Mouse (Mus musculus): Measurements from ENCODE around the gene Vmo1. TPM values are rescaled to one million over a fixed set of nuclear protein-coding genes. Genes with fewer than 3 reads are reported as not detected.

The Vmo1 gene
- polyA plus RNA-seq, 1 experiment from 2014 or later: not detected

Other genes starting within 250 kb of the Vmo1 start
- gene Alox12e, start 192.0 kb downstream of the Vmo1 start, polyA plus RNA-seq (2016; fragmentation: Nextera tagmentation; extraction: Ambion mirVana): not detected in 2 replicates
- 0.11 and 0.29 TPM in 2 replicates for gene Alox15, start 162.6 kb downstream of the Vmo1 start, polyA plus RNA-seq (2016; fragmentation: Nextera tagmentation; extraction: Ambion mirVana)
- 60.7 and 62.0 TPM in 2 replicates for gene Pelp1, start 104.6 kb downstream of the Vmo1 start, polyA plus RNA-seq (2016; fragmentation: Nextera tagmentation; extraction: Ambion mirVana)
- gene Arrb2, start 82.0 kb downstream of the Vmo1 start, polyA plus RNA-seq (2016; fragmentation: Nextera tagmentation; extraction: Ambion mirVana): 28.4 and 29.4 TPM in 2 replicates
- 44.1 TPM in 2 replicates for gene Med11, start 62.7 kb downstream of the Vmo1 start, polyA plus RNA-seq (2016; fragmentation: Nextera tagmentation; extraction: Ambion mirVana)
- 0.16 and 0.45 TPM in 2 replicates for gene Zmynd15, start 55.2 kb downstream of the Vmo1 start, polyA plus RNA-seq (2016; fragmentation: Nextera tagmentation; extraction: Ambion mirVana)
- gene Cxcl16, start 54.6 kb downstream of the Vmo1 start, polyA plus RNA-seq (2016; fragmentation: Nextera tagmentation; extraction: Ambion mirVana): 0.39 and 0.65 TPM in 2 replicates
- gene Tm4sf5, start 9.4 kb downstream of the Vmo1 start, polyA plus RNA-seq (2016; fragmentation: Nextera tagmentation; extraction: Ambion mirVana): 0.35 and 0.77 TPM in 2 replicates
- gene Gltpd2, start 4.6 kb upstream of the Vmo1 start, polyA plus RNA-seq (2016; fragmentation: Nextera tagmentation; extraction: Ambion mirVana): 0.43 and 0.44 TPM in 2 replicates
- 1,123 and 1,132 TPM in 2 replicates for gene Psmb6, start 10.8 kb upstream of the Vmo1 start, polyA plus RNA-seq (2016; fragmentation: Nextera tagmentation; extraction: Ambion mirVana)
- not detected in 2 replicates for gene Gm40193, start 18.3 kb upstream of the Vmo1 start, polyA plus RNA-seq (2016; fragmentation: Nextera tagmentation; extraction: Ambion mirVana)
- gene Pld2, start 25.4 kb upstream of the Vmo1 start, polyA plus RNA-seq (2016; fragmentation: Nextera tagmentation; extraction: Ambion mirVana): 3.2 and 3.7 TPM in 2 replicates
- gene Mink1, start 48.3 kb upstream of the Vmo1 start, polyA plus RNA-seq (2016; fragmentation: Nextera tagmentation; extraction: Ambion mirVana): 14.6 and 15.2 TPM in 2 replicates
- not detected in 2 replicates for gene 4930544D05Rik, start 101.2 kb upstream of the Vmo1 start, polyA plus RNA-seq (2016; fragmentation: Nextera tagmentation; extraction: Ambion mirVana)
- not detected in 2 replicates for gene Chrne, start 104.6 kb upstream of the Vmo1 start, polyA plus RNA-seq (2016; fragmentation: Nextera tagmentation; extraction: Ambion mirVana)
- gene Gp1ba, start 124.5 kb upstream of the Vmo1 start, polyA plus RNA-seq (2016; fragmentation: Nextera tagmentation; extraction: Ambion mirVana): 0.26 and 0.76 TPM in 2 replicates
- gene Rnf167, start 132.6 kb upstream of the Vmo1 start, polyA plus RNA-seq (2016; fragmentation: Nextera tagmentation; extraction: Ambion mirVana): 89.7 and 91.9 TPM in 2 replicates
- 135 and 137 TPM in 2 replicates for gene Slc25a11, start 132.9 kb upstream of the Vmo1 start, polyA plus RNA-seq (2016; fragmentation: Nextera tagmentation; extraction: Ambion mirVana)
- 2,153 and 2,165 TPM in 2 replicates for gene Pfn1, start 140.0 kb upstream of the Vmo1 start, polyA plus RNA-seq (2016; fragmentation: Nextera tagmentation; extraction: Ambion mirVana)
- 72.9 and 88.4 TPM in 2 replicates for gene Eno3, start 142.6 kb upstream of the Vmo1 start, polyA plus RNA-seq (2016; fragmentation: Nextera tagmentation; extraction: Ambion mirVana)
- 181 and 185 TPM in 2 replicates for gene Spag7, start 154.8 kb upstream of the Vmo1 start, polyA plus RNA-seq (2016; fragmentation: Nextera tagmentation; extraction: Ambion mirVana)
- gene Camta2, start 173.5 kb upstream of the Vmo1 start, polyA plus RNA-seq (2016; fragmentation: Nextera tagmentation; extraction: Ambion mirVana): 10.5 and 10.9 TPM in 2 replicates
- 0.69 and 0.99 TPM in 2 replicates for gene Inca1, start 185.5 kb upstream of the Vmo1 start, polyA plus RNA-seq (2016; fragmentation: Nextera tagmentation; extraction: Ambion mirVana)
- 1.6 and 2.0 TPM in 2 replicates for gene Kif1c, start 185.9 kb upstream of the Vmo1 start, polyA plus RNA-seq (2016; fragmentation: Nextera tagmentation; extraction: Ambion mirVana)
- 4.7 and 5.7 TPM in 2 replicates for gene Zfp3, start 249.6 kb upstream of the Vmo1 start, polyA plus RNA-seq (2016; fragmentation: Nextera tagmentation; extraction: Ambion mirVana)

Data from embryonic facial prominence, embryonic 10.5 days (tissue).